In genomic region chr5:63649070-63649532, GRCm38 (mm10) we compare ENCODE assay signal across 8 mouse cellular contexts. TPM values are rescaled to one million over a fixed set of nuclear protein-coding genes. Genes with fewer than 3 reads are reported as not detected.
A peak's percentile ranks its signal among the peaks of the same experiment; 100 is the strongest.
DNase-seq lines count a peak whose midpoint lies in the region; ATAC-seq lines count a peak whose summit lies in the region.
"Had no signal": no experiment of that assay in that cellular context is flagged by ENCODE, and none has a peak within 500 bp of the region (broad histone marks: within the 10 kb centered on the region; RNA-seq: fewer than 3 reads in every experiment).

Gene Nwd2, plus strand, starts transcription at chr5:63649102.

- H3K36me3 ChIP-seq in hindbrain, embryonic 13.5 days, result no peaks in the 10 kb centered on the region
- H3K36me3 ChIP-seq in neural tube, embryonic 14.5 days (ENCODE audit: control insufficient read depth, insufficient read depth, low read length), result no peaks in the 10 kb centered on the region

- peak within 1 kb of the TSS; percentile 60 for H3K4me3 ChIP-seq in hindbrain, embryonic 13.5 days
- H3K4me3 ChIP-seq in neural tube, embryonic 14.5 days (ENCODE audit: low read depth, low read length), result peak within 1 kb of the TSS; percentile 52

- ATAC-seq in hindbrain, embryonic 13.5 days (ENCODE audit: low FRiP score), result peak; percentile 56
- ATAC-seq in neural tube, embryonic 14.5 days (ENCODE audit: low read depth), result peak; percentile 56

- peak within 1 kb of the TSS; percentile 45 for H3K27ac ChIP-seq in hindbrain, embryonic 13.5 days
- H3K27ac ChIP-seq in neural tube, embryonic 14.5 days (ENCODE audit: low read depth, low read length), result peak within 1 kb of the TSS; percentile 23; the same call in 1 of the 2 replicates

- peaks cover 34% of the 10 kb centered on the region for H3K27me3 ChIP-seq in hindbrain, embryonic 13.5 days
- peaks cover 7% of the 10 kb centered on the region for H3K27me3 ChIP-seq in neural tube, embryonic 14.5 days (ENCODE audit: control insufficient read depth, insufficient read depth, low read length)

- DNase-seq in ES-CJ7 (ENCODE audit: low read depth, low spot score), result peak; percentile 28
- peak; percentile 17 for DNase-seq in embryo, embryonic 10 days (ENCODE audit: low spot score)
- peak; percentile 54 for DNase-seq in left cerebral cortex, postnatal 14 days (ENCODE audit: low spot score in 2 of 2)
- no peak for DNase-seq in spleen, postnatal 14 days (ENCODE audit: low spot score in 2 of 2)
- DNase-seq in cerebellum, adult 9-10 months, result no peak

- peak within 1 kb of the TSS; percentile 77 for H3K9ac ChIP-seq in hindbrain, embryonic 13.5 days
- H3K9ac ChIP-seq in neural tube, embryonic 14.5 days (replicated peaks; ENCODE audit: low read depth, low read length), result peak within 1 kb of the TSS; percentile 75

- H3K4me1 ChIP-seq in hindbrain, embryonic 13.5 days (replicated peaks), result peaks cover 15% of the 10 kb centered on the region
- peaks cover 3% of the 10 kb centered on the region; the same call in 1 of the 2 replicates for H3K4me1 ChIP-seq in neural tube, embryonic 14.5 days (ENCODE audit: control insufficient read depth, insufficient read depth, low read length)

- H3K9me3 ChIP-seq in hindbrain, embryonic 13.5 days, result no peaks in the 10 kb centered on the region
- H3K9me3 ChIP-seq in neural tube, embryonic 14.5 days (ENCODE audit: control insufficient read depth, low read length), result no peaks in the 10 kb centered on the region

- intact Hi-C loops in left cerebral cortex, postnatal 14 days (cut with DNase I), result loop anchor here (5.0 kb wide), 2 partner anchors 707 to 742 kb away; no protein-coding TSS in a partner anchor

- H3K4me2 ChIP-seq in hindbrain, embryonic 13.5 days, result peak within 1 kb of the TSS; percentile 99
- peak within 1 kb of the TSS; percentile 77 for H3K4me2 ChIP-seq in neural tube, embryonic 14.5 days (ENCODE audit: low read depth, low read length)

- WGBS in hindbrain, embryonic 13.5 days, result under 1% methylated on average over 29 of the region's 29 CpGs
- 1% methylated on average over 29 of the region's 29 CpGs for WGBS in neural tube, embryonic 14.5 days

RNA-seq across cellular contexts. Expression of gene Nwd2, which starts in this region (rescaled TPM):
- 11.0 and 12.5 TPM in 2 replicates for polyA plus RNA-seq in hindbrain, embryonic 13.5 days (2015; fragmentation: Nextera tagmentation; extraction: Ambion mirVana)
- 10 to 100 TPM; 50.2 to 51.4 TPM for total RNA-seq in left cerebral cortex, postnatal 14 days (2021)
- 26.3 and 31.7 TPM in 2 replicates for polyA plus RNA-seq in neural tube, embryonic 14.5 days (2014; fragmentation: Nextera tagmentation; extraction: Ambion mirVana)
- polyA plus RNA-seq: small intestine, adult 2 months had no signal

Comparison
In these comparisons a context has a peak if more than half of its experiments do, and no peak if none do; other contexts are left out.
1. DNase-seq: peak in ES-CJ7 (single experiment), embryo, embryonic 10 days (single experiment) and left cerebral cortex, postnatal 14 days (2 of 2); none in spleen, postnatal 14 days (0 of 2) and cerebellum, adult 9-10 months (single experiment).